Mouse (Mus musculus) testis, adult 2 months (tissue): ENCODE measurements around the gene Kat6b.

Experiments used
- CTCF ChIP-seq: fragments of 200-500 bp; IDR thresholded peaks from 2 replicates; pipeline ENCODE4 v1.5.1; 2012; ENCODE audit warnings: low read depth, mild to moderate bottlenecking, inconsistent platforms, low read length, moderate library complexity; ENCODE audit not compliant: control insufficient read depth, insufficient read depth, insufficient replicate concordance
- POLR2A ChIP-seq: fragments of 200-500 bp; IDR thresholded peaks from 2 replicates; pipeline ENCODE4 v1.6.1; 2012; ENCODE audit warnings: low read depth, mild to moderate bottlenecking, inconsistent platforms, low read length, moderate library complexity; ENCODE audit not compliant: control insufficient read depth

- TF ChIP-seq CTCF (no peak), POLR2A (no peak)
These were observed 27.3 kb upstream of the Kat6b start for GRCm38 (mm10) chr14:21453896-21454295.
